Mouse (Mus musculus) stomach, postnatal 0 days (tissue): ENCODE data around the gene Dkk3. TPM values are rescaled to one million over a fixed set of nuclear protein-coding genes. Genes with fewer than 3 reads are reported as not detected.
A peak's percentile ranks its signal among the peaks of the same experiment; 100 is the strongest.

Experiments used
- ATAC-seq: fragments of 200-750 bp; cut with Nextera tagmentation; 2 replicates; pipeline ENCODE4 v1.8.0; 2017; ENCODE audit not compliant: low FRiP score, low TSS enrichment
- DNase-seq: peaks from one replicate; pipeline ENCODE4 v3.0.0-alpha.2; 2016; ENCODE audit warnings: low spot score
- H3K27ac ChIP-seq: fragments of 300-500 bp; sonication (generic); replicated peaks from 2 replicates; pipeline ENCODE4 v1.5.1; 2014; ENCODE audit warnings: mild to moderate bottlenecking, control low read depth
- H3K27me3 ChIP-seq: fragments of 300-500 bp; sonication (generic); 2 replicates; pipeline ENCODE4 v1.6.1; 2014; ENCODE audit warnings: low read length; ENCODE audit not compliant: control insufficient read depth, insufficient read depth
- H3K36me3 ChIP-seq: fragments of 300-500 bp; sonication (generic); 2 replicates; pipeline ENCODE4 v1.6.1; 2014; ENCODE audit warnings: low read length, mixed read lengths; ENCODE audit not compliant: control insufficient read depth, insufficient read depth
- H3K4me1 ChIP-seq: fragments of 300-500 bp; sonication (generic); replicated peaks from 2 replicates; pipeline ENCODE4 v1.6.1; 2014; ENCODE audit warnings: antibody characterized with exemption; ENCODE audit not compliant: control insufficient read depth, insufficient read depth
- H3K4me2 ChIP-seq: fragments of 300-500 bp; sonication (generic); replicated peaks from 2 replicates; pipeline ENCODE4 v1.6.1; 2014; ENCODE audit warnings: low read depth, mild to moderate bottlenecking, control low read depth, moderate library complexity
- H3K4me3 ChIP-seq: fragments of 300-500 bp; sonication (generic); 2 replicates; pipeline ENCODE4 v1.5.1; 2014; ENCODE audit warnings: low read depth, low read length, control low read depth
- H3K9ac ChIP-seq: fragments of 300-500 bp; sonication (generic); 2 replicates; pipeline ENCODE4 v1.6.1; 2014; ENCODE audit warnings: mild to moderate bottlenecking, low read length, control low read depth, mixed read lengths
- H3K9me3 ChIP-seq: fragments of 300-500 bp; sonication (generic); 2 replicates; pipeline ENCODE4 v1.6.1; 2016; ENCODE audit warnings: low read length; ENCODE audit not compliant: control insufficient read depth
- CTCF ChIP-seq: IDR thresholded peaks from 2 replicates; pipeline ENCODE4 v1.5.1; 2016; ENCODE audit warnings: antibody characterized with exemption, low read depth, mild to moderate bottlenecking, moderate library complexity
- EP300 ChIP-seq: optimal IDR thresholded peaks from 2 replicates; pipeline ENCODE3; 2016; ENCODE audit warnings: antibody characterized with exemption
- whole genome bisulfite sequencing: fragments of 180-500 bp; shearing (Covaris S2); extraction: QIAGEN DNeasy Blood & Tissue Kit; methylation state at CpG from one replicate; pipeline ENCODE4 v1.1.7; 2014; 5-methylcytosine and 5-hydroxymethylcytosine counted together
- polyA plus RNA-seq: library from polyadenylated mRNA; unstranded; fragments of >200 nt; fragmentation: Nextera tagmentation; extraction: Ambion mirVana; gene quantifications from 2 replicates; pipeline ENCODE4 v1.2.1, GENCODE M21; 2015

Gene Dkk3
- 39.1 and 40.0 TPM in 2 replicates for polyA plus RNA-seq

- ATAC-seq = peak; percentile 43; the same call in 1 of the 2 replicates
- TF ChIP-seq EP300 = no peak
- TF ChIP-seq CTCF = no peak
- no peaks in the 10 kb centered on the region for H3K36me3 ChIP-seq
- peak within 1 kb of the TSS; percentile 50 for H3K4me3 ChIP-seq
- DNase-seq = peak; percentile 46
- no peaks in the 10 kb centered on the region for H3K9me3 ChIP-seq
- 5% methylated on average over 21 of the region's 21 CpGs for WGBS
- peak within 1 kb of the TSS; percentile 57 for H3K9ac ChIP-seq
- peaks cover 4% of the 10 kb centered on the region; the same call in 1 of the 2 replicates for H3K4me1 ChIP-seq
- no peaks in the 10 kb centered on the region for H3K27me3 ChIP-seq
- peak within 1 kb of the TSS; percentile 60 for H3K4me2 ChIP-seq
- peak within 1 kb of the TSS; percentile 74 for H3K27ac ChIP-seq
Measured at GRCm38 (mm10) chr7:112158942-112159341, at the start of gene Dkk3. Gene Dkk3, minus strand, starts transcription at chr7:112159057.

GRCm38 (mm10) chr7:112207717-112208116 lies 48.9 kb upstream of the Dkk3 start:
- no peak overlapping the region for H3K4me3 ChIP-seq
- WGBS = 87% methylated on average over 6 of the region's 6 CpGs
- H3K9ac ChIP-seq = no peak overlapping the region
- DNase-seq (no peak), ATAC-seq (no peak)
- no peak for TF ChIP-seq EP300
- no peak for TF ChIP-seq CTCF
- no peaks in the 10 kb centered on the region for H3K9me3 ChIP-seq
- peaks cover 4% of the 10 kb centered on the region for H3K4me1 ChIP-seq
- no peak overlapping the region for H3K27ac ChIP-seq
- H3K36me3 ChIP-seq = no peaks in the 10 kb centered on the region
- H3K27me3 ChIP-seq = no peaks in the 10 kb centered on the region
- H3K4me2 ChIP-seq = no peak overlapping the region

GRCm38 (mm10) chr7:112205513-112205912 lies 46.7 kb upstream of the Dkk3 start:
- H3K4me1 ChIP-seq = peaks cover 6% of the 10 kb centered on the region
- TF ChIP-seq CTCF (no peak), EP300 (no peak)
- H3K4me3 ChIP-seq = no peak overlapping the region
- no peaks in the 10 kb centered on the region for H3K36me3 ChIP-seq
- no peaks in the 10 kb centered on the region for H3K9me3 ChIP-seq
- H3K27me3 ChIP-seq = no peaks in the 10 kb centered on the region
- H3K4me2 ChIP-seq = no peak overlapping the region
- 0 out of 2 replicates have a peak overlapping the region, but pooled peaks have one; percentile 13 for H3K9ac ChIP-seq
- no peak for ATAC-seq
- no peak for DNase-seq
- peak overlapping the region; percentile 92; the same call in 1 of the 2 replicates for H3K27ac ChIP-seq
- 94% methylated on average over 6 of the region's 6 CpGs for WGBS

GRCm38 (mm10) chr7:112204380-112204963 lies 45.6 kb upstream of the Dkk3 start:
- H3K27me3 ChIP-seq = no peaks in the 10 kb centered on the region
- TF ChIP-seq CTCF = no peak
- TF ChIP-seq EP300 = no peak
- H3K9ac ChIP-seq = peak overlapping the region; percentile 27; the same call in 1 of the 2 replicates
- no peak overlapping the region for H3K4me2 ChIP-seq
- DNase-seq (no peak), ATAC-seq (peak; percentile 38; the same call in 1 of the 2 replicates)
- WGBS = 21% methylated on average over 6 of the region's 6 CpGs
- H3K36me3 ChIP-seq = no peaks in the 10 kb centered on the region
- H3K4me1 ChIP-seq = peaks cover 6% of the 10 kb centered on the region
- no peak overlapping the region for H3K4me3 ChIP-seq
- no peaks in the 10 kb centered on the region for H3K9me3 ChIP-seq
- peak overlapping the region; percentile 92 for H3K27ac ChIP-seq

GRCm38 (mm10) chr7:112203937-112204336 lies 45.1 kb upstream of the Dkk3 start:
- ATAC-seq = no peak
- peaks cover 6% of the 10 kb centered on the region for H3K4me1 ChIP-seq
- H3K27ac ChIP-seq = peak overlapping the region; percentile 92
- no peaks in the 10 kb centered on the region for H3K9me3 ChIP-seq
- no peaks in the 10 kb centered on the region for H3K36me3 ChIP-seq
- 56% methylated on average over 5 of the region's 5 CpGs for WGBS
- no peak for TF ChIP-seq CTCF
- H3K4me3 ChIP-seq = no peak overlapping the region
- no peak for DNase-seq
- H3K27me3 ChIP-seq = no peaks in the 10 kb centered on the region
- no peak overlapping the region for H3K4me2 ChIP-seq
- H3K9ac ChIP-seq = no peak overlapping the region

- DNase-seq = no peak
- H3K4me2 ChIP-seq = no peak overlapping the region
- 0 out of 2 replicates have a peak overlapping the region, but pooled peaks have one; percentile 23 for H3K9ac ChIP-seq
- 70% methylated on average over 5 of the region's 5 CpGs for WGBS
- H3K36me3 ChIP-seq = no peaks in the 10 kb centered on the region
- H3K9me3 ChIP-seq = no peaks in the 10 kb centered on the region
- H3K4me3 ChIP-seq = no peak overlapping the region
- TF ChIP-seq CTCF (no peak), EP300 (no peak)
- no peak overlapping the region for H3K27ac ChIP-seq
- ATAC-seq = no peak
- no peaks in the 10 kb centered on the region for H3K27me3 ChIP-seq
- peaks cover 6% of the 10 kb centered on the region for H3K4me1 ChIP-seq
Measured at GRCm38 (mm10) chr7:112202843-112203242, 44.0 kb upstream of the Dkk3 start.
